Mouse (Mus musculus) T-helper 1 cell (primary cell): ENCODE data around the gene Clstn3.
"Not testable (repeated sequence)": the region's sequence is repeated elsewhere in the genome, so short reads cannot be mapped to it uniquely, and the experiment has no call there.

Experiments
- in situ Hi-C: fragments of 300-600 bp; cut with MboI, MseI; formaldehyde crosslinking; loops from one replicate; pipeline ENCODE4 v1.15.1; 2025; ENCODE audit warnings: high pct_unique_total_duplicates

Gene Clstn3

GRCm38 (mm10) chr6:124449668-124450383 lies 14.8 kb downstream of the Clstn3 start:
- in situ Hi-C loops, result no loop called here

GRCm38 (mm10) chr6:124448959-124449667 lies 15.5 kb downstream of the Clstn3 start:
- in situ Hi-C loops, result no loop called here

GRCm38 (mm10) chr6:124448186-124448852 lies 16.3 kb downstream of the Clstn3 start:
- in situ Hi-C loops, result no loop called here

GRCm38 (mm10) chr6:124447356-124447755 lies 17.2 kb downstream of the Clstn3 start:
- in situ Hi-C loops, result no loop called here

GRCm38 (mm10) chr6:124446459-124446858 lies 18.1 kb downstream of the Clstn3 start:
- in situ Hi-C loops, result no loop called here

- in situ Hi-C loops, result no loop called here
Measured at GRCm38 (mm10) chr6:124446024-124446423, 18.6 kb downstream of the Clstn3 start.

- in situ Hi-C loops, result no loop called here
Measured at GRCm38 (mm10) chr6:124443338-124443737, 21.3 kb downstream of the Clstn3 start.

- in situ Hi-C loops, result no loop called here
Measured at GRCm38 (mm10) chr6:124436245-124436644, 28.3 kb downstream of the Clstn3 start.

- in situ Hi-C loops, result no loop called here
Measured at GRCm38 (mm10) chr6:124435173-124435572, 29.4 kb downstream of the Clstn3 start.

GRCm38 (mm10) chr6:124433688-124434324 lies 30.8 kb downstream of the Clstn3 start:
- in situ Hi-C loops, result no loop called here

- in situ Hi-C loops, result no loop called here
Measured at GRCm38 (mm10) chr6:124430784-124431495, 33.7 kb downstream of the Clstn3 start.

- in situ Hi-C loops, result no loop called here
Measured at GRCm38 (mm10) chr6:124430379-124430778, 34.2 kb downstream of the Clstn3 start.

- in situ Hi-C loops, result no loop called here
Measured at GRCm38 (mm10) chr6:124427791-124428576, 36.6 kb downstream of the Clstn3 start.

- in situ Hi-C loops, result no loop called here
Measured at GRCm38 (mm10) chr6:124427289-124427688, 37.3 kb downstream of the Clstn3 start.

- in situ Hi-C loops, result no loop called here
Measured at GRCm38 (mm10) chr6:124426604-124427003, 38.0 kb downstream of the Clstn3 start.

- in situ Hi-C loops, result no loop called here
Measured at GRCm38 (mm10) chr6:124425523-124425922, 39.1 kb downstream of the Clstn3 start.

- in situ Hi-C loops, result not testable (repeated sequence)
Measured at GRCm38 (mm10) chr6:124425042-124425441, 39.6 kb downstream of the Clstn3 start.

GRCm38 (mm10) chr6:124424068-124424498 lies 40.5 kb downstream of the Clstn3 start:
- in situ Hi-C loops, result no loop called here

- in situ Hi-C loops, result no loop called here
Measured at GRCm38 (mm10) chr6:124418686-124419085, 45.9 kb downstream of the Clstn3 start.

GRCm38 (mm10) chr6:124415347-124416088 lies 49.1 kb downstream of the Clstn3 start:
- in situ Hi-C loops, result no loop called here
